Mouse (Mus musculus) kidney, adult 2 months (tissue): ENCODE measurements around the gene Itpr3.

Experiments
- CTCF ChIP-seq: fragments of 200-500 bp; conservative IDR thresholded peaks from 2 replicates; pipeline ENCODE4 v1.5.1; 2011; ENCODE audit warnings: low read depth, mild to moderate bottlenecking, control low read depth, low read length, moderate library complexity, mixed read lengths; ENCODE audit not compliant: insufficient read depth, insufficient read length
- POLR2A ChIP-seq: fragments of 200-500 bp; IDR thresholded peaks from one replicate; pipeline ENCODE4 v1.6.1; 2011; ENCODE audit warnings: low read depth, low read length, control low read depth

- TF ChIP-seq POLR2A, result no peak
- TF ChIP-seq CTCF, result no peak
Observed at GRCm38 (mm10) chr17:27073778-27074177, 16.7 kb downstream of the Itpr3 start.
